ENCODE assay signal across 9 mouse cellular contexts in genomic region chr7:139992406-139992805, GRCm38 (mm10). TPM values are rescaled to one million over a fixed set of nuclear protein-coding genes. Genes with fewer than 3 reads are reported as not detected.
A peak's percentile ranks its signal among the peaks of the same experiment; 100 is the strongest.
DNase-seq lines count a peak whose midpoint lies in the region; ATAC-seq lines count a peak whose summit lies in the region.
"Had no signal": no experiment of that assay in that cellular context is flagged by ENCODE, and none has a peak within 500 bp of the region (broad histone marks: within the 10 kb centered on the region; RNA-seq: fewer than 3 reads in every experiment).

Adam8 (minus strand) TSS chr7:139992562.

- peaks cover 2% of the 10 kb centered on the region; the same call in 1 of the 2 replicates for H3K4me1 ChIP-seq in liver, embryonic 16.5 days (ENCODE audit: control insufficient read depth, low read depth, low read length)
- H3K4me1 ChIP-seq: limb, embryonic 12.5 days had no signal

- no peak within 1 kb of the TSS for H3K4me2 ChIP-seq in liver, embryonic 16.5 days (ENCODE audit: low read depth, low read length)
- H3K4me2 ChIP-seq: limb, embryonic 12.5 days had no signal

- H3K36me3 ChIP-seq in liver, embryonic 16.5 days (ENCODE audit: control insufficient read depth, insufficient read depth) = peaks cover 9% of the 10 kb centered on the region; the same call in 1 of the 2 replicates

- H3K9ac ChIP-seq in liver, embryonic 16.5 days (ENCODE audit: low read depth, low read length) = no peak within 1 kb of the TSS
- H3K9ac ChIP-seq: limb, embryonic 12.5 days had no signal

- no peak within 1 kb of the TSS for H3K27ac ChIP-seq in liver, embryonic 16.5 days (ENCODE audit: low read length)
- H3K27ac ChIP-seq: limb, embryonic 12.5 days had no signal

- H3K27me3 ChIP-seq in liver, embryonic 16.5 days (ENCODE audit: control insufficient read depth, insufficient read depth, low read depth, low read length) = no peaks in the 10 kb centered on the region
- H3K27me3 ChIP-seq: limb, embryonic 12.5 days had no signal

- H3K4me3 ChIP-seq in liver, embryonic 16.5 days (ENCODE audit: low read depth, low read length) = no peak within 1 kb of the TSS; the same call in 1 of the 2 replicates
- H3K4me3 ChIP-seq: limb, embryonic 12.5 days had no signal

- WGBS in liver, embryonic 16.5 days (ENCODE audit: insufficient replicate concordance) = 13% methylated on average over 7 of the region's 7 CpGs

- H3K9me3 ChIP-seq in liver, embryonic 16.5 days (replicated peaks; ENCODE audit: control insufficient read depth, low read length) = no peaks in the 10 kb centered on the region
- H3K9me3 ChIP-seq: limb, embryonic 12.5 days had no signal

- DNase-seq in thymus, postnatal 4 days = peak; percentile 49
- no peak for DNase-seq in thymus, postnatal 36 days
- DNase-seq in cerebellum, postnatal 4 days (ENCODE audit: low spot score in 2 of 2) = no peak
- no peak for DNase-seq in layer of hippocampus, postnatal 36 days
- no peak for DNase-seq in right cerebral cortex, postnatal 25 days
- no peak for DNase-seq in frontal cortex, postnatal 10 days (ENCODE audit: low spot score in 2 of 2)

- ATAC-seq in erythroid progenitor cell, adult 5-6 weeks (replicated peaks; ENCODE audit: low FRiP score, poor library complexity, severe bottlenecking) = peak; percentile 61
- peak; percentile 75 for ATAC-seq in liver, embryonic 16.5 days (ENCODE audit: low read depth)

RNA-seq across cellular contexts. Expression of gene Adam8, which starts in this region (rescaled TPM):
- 9.2 and 9.4 TPM in 2 replicates for total RNA-seq in erythroid progenitor cell, adult 5-6 weeks (2015; ENCODE audit: low replicate concordance)
- 3.3 and 5.2 TPM in 2 replicates for total RNA-seq in erythroid progenitor cell, adult 5-6 weeks (2017; ENCODE audit: low replicate concordance)
- polyA plus RNA-seq in liver, embryonic 16.5 days (2015; fragmentation: Nextera tagmentation; extraction: Ambion mirVana) = 1.6 and 1.8 TPM in 2 replicates
- total RNA-seq in layer of hippocampus, postnatal 36 days (2021) = 1 to 10 TPM; 5.7 to 6.9 TPM
